Mouse (Mus musculus): ENCODE data around the gene Ier2. TPM values are rescaled to one million over a fixed set of nuclear protein-coding genes. Genes with fewer than 3 reads are reported as not detected.

Ier2 gene
- total RNA-seq, 2 experiments from 2014 or later, result 14.3 to 18.3 TPM

- intact Hi-C loops (cut with DNase I), result no loop called here
- DNase-seq (ENCODE audit: low spot score), result no peak
These were observed 5.4 kb upstream of the Ier2 start for GRCm38 (mm10) chr8:84668081-84668480.

DNA sequence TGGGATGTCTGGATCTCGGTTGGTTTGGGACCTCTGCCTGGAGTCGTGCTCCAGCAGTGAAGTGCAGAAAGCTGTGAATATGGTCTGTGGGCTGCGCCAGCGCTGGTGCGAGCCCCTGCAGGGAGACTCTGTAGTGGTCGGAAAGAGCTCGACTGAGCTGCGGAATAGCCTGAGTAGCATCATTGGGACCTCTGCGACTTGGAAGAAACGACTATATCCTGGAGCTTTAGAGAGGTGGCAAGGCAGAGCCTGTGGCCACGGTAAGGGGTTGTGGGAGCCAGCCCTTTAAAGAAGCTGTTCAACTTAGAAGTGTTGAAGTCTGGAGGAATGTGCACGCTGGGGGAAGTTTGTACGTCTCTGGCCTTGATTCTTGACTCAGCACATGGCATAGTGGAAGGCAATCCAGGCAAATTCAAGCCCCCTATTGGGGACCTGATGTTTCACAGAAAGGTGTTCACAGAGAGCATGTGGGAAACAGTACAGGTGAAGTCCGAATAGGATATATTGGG, 2.8 kb upstream of the Ier2 start:
- intact Hi-C loops (cut with DNase I), result no loop called here
- DNase-seq (ENCODE audit: low spot score), result no peak

DNA sequence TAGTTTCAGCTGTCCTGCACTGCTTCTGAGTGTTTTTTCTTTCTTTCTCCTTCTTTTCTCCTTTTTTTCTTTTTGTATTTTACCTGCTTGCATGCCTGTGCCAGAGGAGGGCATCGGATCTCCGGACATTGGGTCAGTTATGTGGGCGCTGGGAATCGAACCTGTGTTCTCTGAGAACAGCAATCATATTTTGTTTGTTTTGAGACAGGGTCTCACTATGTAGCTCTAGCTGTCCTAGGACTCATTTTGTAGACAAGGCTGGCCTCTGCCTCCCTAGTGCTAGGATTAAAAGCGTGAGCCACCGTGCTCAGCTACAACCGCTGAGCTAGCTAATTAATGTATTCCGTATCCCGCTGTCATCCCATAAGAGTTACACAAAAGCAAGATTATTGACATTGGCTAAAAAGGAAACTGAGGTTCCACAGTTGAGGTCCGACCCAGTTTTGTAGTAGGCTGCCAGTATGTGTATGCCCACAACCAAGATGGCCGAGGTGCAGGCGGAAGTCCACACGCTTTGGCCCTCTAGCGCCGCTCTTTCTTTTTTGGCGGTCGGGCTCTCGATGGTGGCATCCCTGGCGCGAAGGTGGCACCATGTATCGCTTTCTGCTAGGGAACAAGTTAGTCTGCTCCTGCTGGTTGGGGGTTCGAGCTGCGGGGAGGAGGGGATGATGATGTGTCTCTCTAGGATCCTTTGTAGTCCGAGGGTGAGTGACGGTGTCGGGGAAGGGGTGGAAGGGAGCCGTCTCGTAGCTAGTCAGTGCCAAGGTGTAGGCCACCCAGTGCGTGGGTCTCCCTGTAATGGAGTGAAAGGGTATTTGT, 2.1 kb upstream of the Ier2 start:
- peak; percentile 61 for DNase-seq (ENCODE audit: low spot score)
- intact Hi-C loops (cut with DNase I), result loop anchor here (5.0 kb wide), 1 partner anchor 313 kb away; the partner anchor contains the start of gene Junb

- intact Hi-C loops (cut with DNase I), result loop anchor here (5.0 kb wide), 1 partner anchor 314 kb away; the partner anchor contains the start of gene Junb
- DNase-seq (ENCODE audit: low spot score), result peak; percentile 98
These were observed 1.1 kb upstream of the Ier2 start for GRCm38 (mm10) chr8:84663483-84664327.

- DNase-seq (ENCODE audit: low spot score), result no peak
- intact Hi-C loops (cut with DNase I), result loop anchor here (2.0 to 5.0 kb wide), 2 partner anchors 39 to 315 kb away; partner anchors contain the start of genes Junb and Lyl1
These were observed 586 bp downstream of the Ier2 start for GRCm38 (mm10) chr8:84661961-84662571.

DNA sequence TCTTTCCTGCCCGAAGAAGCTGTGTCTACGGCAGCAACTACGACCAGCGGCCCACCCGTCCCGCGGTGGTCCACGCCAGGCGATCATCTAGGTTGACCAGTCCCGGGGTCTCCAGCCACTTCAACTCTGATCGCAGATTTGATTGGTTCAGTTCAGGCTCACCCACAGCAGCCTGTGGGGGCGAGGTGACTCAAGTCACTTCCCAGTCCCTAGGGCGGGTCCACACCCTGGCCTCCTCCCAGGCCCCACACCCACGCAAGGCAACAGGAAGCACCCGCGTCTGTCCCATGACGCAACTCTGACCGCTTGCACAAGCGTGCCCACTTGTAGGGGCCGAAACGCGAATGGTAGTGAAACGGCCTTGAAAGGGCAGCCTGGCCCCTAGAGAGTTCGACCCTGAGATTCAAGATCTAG, 1.2 kb downstream of the Ier2 start:
- DNase-seq (ENCODE audit: low spot score), result peak; percentile 96
- intact Hi-C loops (cut with DNase I), result loop anchor here (2.0 to 5.0 kb wide), 2 partner anchors 39 to 316 kb away; partner anchors contain the start of genes Junb and Lyl1

- intact Hi-C loops (cut with DNase I), result loop anchor here (2.0 to 5.0 kb wide), 2 partner anchors 40 to 316 kb away; partner anchors contain the start of genes Junb and Lyl1
- peak; percentile 19 for DNase-seq (ENCODE audit: low spot score)
These were observed 1.7 kb downstream of the Ier2 start for GRCm38 (mm10) chr8:84660819-84661457.

GRCm38 (mm10) chr8:84659936-84660818, 2.5 kb downstream of the Ier2 start:
- DNase-seq (ENCODE audit: low spot score), result peak; percentile 77
- intact Hi-C loops (cut with DNase I), result loop anchor here (2.0 to 5.0 kb wide), 2 partner anchors 41 to 317 kb away; partner anchors contain the start of genes Junb and Lyl1

DNA sequence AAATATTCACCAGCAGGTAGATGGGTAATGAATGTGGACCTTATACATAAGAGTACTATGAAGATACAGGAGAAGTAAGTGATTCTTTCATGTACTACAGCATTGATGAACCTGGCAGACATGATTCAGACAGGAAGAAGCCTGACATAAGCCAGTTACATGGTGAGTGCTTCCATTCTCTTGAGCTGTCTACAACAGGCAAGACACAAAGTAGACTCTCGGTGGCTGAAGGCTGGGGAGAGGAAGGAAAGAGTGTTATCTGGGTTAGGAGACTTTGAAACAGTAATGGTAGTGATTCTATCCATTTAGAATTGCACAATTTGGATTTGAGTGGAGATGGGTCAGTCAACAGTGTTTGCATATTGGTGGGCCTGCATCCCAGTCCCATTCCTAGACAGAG, 3.7 kb downstream of the Ier2 start:
- DNase-seq (ENCODE audit: low spot score), result no peak
- intact Hi-C loops (cut with DNase I), result no loop called here

DNA sequence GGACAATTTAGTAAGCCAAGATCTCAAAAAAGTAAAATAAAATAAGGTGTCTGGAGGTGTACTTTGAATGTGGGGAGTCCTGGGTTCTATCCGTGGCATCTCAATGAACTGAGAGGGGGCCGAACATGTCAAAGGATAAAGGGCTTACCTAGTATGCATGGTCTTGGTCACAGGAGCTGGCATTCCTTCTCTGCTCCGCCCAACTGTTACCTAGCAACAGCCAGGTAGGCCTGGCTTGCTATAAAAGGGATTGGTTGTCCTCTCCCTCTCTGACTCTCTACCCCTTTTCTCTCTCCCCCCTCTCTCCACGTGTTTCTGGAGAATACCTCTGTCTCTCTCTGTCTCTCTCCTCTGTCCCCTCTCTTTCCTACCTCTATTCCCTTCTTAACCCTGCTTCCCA, 5.0 kb downstream of the Ier2 start:
- intact Hi-C loops (cut with DNase I), result no loop called here
- no peak for DNase-seq (ENCODE audit: low spot score)

DNA sequence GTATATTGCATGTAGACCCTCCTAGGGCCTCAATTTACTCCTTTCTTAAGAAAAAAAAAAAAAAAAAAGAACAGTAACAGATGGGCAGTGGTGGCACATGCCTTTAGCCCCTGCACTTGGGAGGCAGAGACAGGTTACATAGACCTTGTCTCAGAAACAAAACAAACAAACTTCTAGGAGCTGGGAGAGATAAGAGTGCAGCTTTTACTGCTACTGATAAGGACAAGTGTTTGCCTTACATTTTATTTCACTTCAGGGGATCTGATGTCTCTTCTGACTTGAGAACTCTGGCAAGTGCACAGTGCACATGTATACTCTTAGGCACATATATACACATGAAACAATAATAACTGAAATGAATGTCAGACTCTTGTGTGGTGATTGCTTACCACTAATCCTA, 5.4 kb downstream of the Ier2 start:
- DNase-seq (ENCODE audit: low spot score), result no peak

GRCm38 (mm10) chr8:84656641-84657126, 6.0 kb downstream of the Ier2 start:
- intact Hi-C loops (cut with DNase I), result no loop called here
- peak; percentile 86 for DNase-seq (ENCODE audit: low spot score)

More for the DNA sequence above, 5.4 kb downstream of the Ier2 start:
- intact Hi-C loops (cut with DNase I), result no loop called here

DNA sequence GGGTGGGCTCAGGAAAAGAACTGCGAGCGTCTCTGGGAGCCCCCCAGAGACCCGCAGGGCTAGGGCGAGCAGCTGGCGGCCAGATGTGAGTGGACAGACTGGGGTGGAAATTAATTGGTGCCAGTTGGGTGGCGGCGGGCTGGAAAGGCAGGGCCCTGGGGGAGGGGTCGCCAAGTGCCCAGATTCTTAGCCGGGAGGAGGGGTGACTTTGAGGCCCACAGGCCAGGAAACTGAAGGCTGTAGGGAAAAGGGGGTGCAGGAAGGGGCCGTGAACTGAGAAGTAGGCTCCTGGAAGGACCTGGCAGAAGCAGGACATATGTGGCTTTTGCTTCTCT, 6.5 kb downstream of the Ier2 start:
- no peak for DNase-seq (ENCODE audit: low spot score)
- intact Hi-C loops (cut with DNase I), result no loop called here

GRCm38 (mm10) chr8:84655336-84656190, 7.1 kb downstream of the Ier2 start:
- intact Hi-C loops (cut with DNase I), result loop anchor here (2.0 kb wide), 1 partner anchor 17 kb away; no protein-coding TSS in a partner anchor
- peak; percentile 23 for DNase-seq (ENCODE audit: low spot score)

DNA sequence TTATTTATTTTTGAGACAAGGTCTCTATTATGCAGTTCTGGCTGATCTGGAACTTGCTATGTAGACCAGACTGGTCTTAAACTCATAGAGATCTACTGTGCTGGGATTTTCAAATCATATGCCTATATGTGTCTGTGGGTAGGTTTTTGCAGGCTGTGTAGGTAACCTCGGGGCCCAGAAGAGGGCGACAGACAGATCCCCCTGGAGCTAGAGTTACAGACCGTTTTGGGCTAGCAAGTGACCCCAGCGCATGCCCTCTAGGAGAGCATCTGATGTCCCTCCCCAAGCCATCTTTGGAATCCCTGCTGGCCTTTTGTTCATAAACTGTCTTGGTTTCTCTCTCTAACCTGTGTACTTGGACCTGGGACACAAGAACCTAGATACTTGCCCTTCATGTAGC, 8.1 kb downstream of the Ier2 start:
- DNase-seq (ENCODE audit: low spot score), result no peak
- intact Hi-C loops (cut with DNase I), result loop anchor here (2.0 kb wide), 1 partner anchor 16 kb away; no protein-coding TSS in a partner anchor

GRCm38 (mm10) chr8:84653092-84653631, 9.5 kb downstream of the Ier2 start:
- intact Hi-C loops (cut with DNase I), result no loop called here
- no peak for DNase-seq (ENCODE audit: low spot score)

DNA sequence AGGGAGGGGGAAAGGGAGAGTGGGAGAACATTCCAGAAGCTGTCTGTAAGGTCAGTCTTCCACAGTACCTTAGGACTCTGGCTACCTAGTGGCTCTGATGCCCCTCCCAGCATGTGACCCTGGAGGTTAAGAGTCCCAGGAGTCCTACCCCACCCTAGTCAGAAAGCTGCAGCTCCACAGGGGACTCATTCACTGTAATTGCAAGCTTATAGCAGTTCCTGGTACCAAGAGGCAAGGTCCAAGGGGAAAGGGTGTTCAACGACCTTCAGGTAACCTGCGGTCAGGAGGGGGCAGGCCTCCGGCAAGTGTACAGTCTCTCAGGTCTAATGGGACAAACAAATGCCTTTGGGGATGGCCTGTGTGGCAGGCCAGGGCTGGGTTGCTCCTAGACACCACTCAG, 12.4 kb downstream of the Ier2 start:
- no peak for DNase-seq (ENCODE audit: low spot score)
- intact Hi-C loops (cut with DNase I), result no loop called here
